Mouse (Mus musculus): ENCODE results near the gene Ttll13.

Gene Ttll13

DNA sequence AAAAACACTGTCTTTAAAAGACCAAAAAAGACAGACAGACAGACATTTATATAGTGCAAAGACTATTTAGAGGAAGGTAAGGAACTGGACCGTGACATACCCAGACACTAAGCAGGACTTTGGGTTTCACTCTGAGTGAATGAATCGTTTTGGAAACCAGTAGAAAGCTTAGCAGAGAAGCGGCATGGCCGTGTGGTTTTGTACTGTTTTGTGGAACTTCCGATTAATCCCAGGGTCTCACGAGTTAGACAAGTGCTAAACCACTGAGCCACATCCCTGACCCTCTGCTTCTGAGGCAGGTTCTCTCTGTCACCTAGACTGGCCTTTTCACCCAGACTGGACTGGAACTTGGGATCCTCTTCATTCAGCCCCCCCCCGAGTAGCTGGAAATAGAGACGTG, 31.7 kb upstream of the Ttll13 start:
- no peak for DNase-seq

DNA sequence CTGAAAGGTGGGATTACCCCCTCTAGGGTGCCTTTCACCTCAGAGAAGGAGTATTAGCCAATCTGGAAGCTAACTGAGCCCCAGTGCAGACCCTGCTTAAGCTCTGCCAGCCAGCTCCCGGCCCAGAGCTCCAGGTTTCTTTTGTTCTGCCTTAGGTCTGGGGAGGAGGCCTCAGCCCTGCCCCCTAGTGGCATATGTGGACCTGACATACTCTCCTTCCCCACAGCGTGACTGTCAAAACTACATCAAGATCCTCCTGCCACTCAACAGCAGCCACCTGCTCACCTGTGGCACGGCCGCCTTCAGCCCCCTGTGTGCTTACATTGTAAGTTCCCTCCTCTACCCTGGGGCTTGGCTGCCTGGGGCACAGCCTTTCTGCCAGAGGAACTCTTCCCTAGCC, 30.8 kb upstream of the Ttll13 start:
- peak; percentile 77 to 88 for DNase-seq

DNA sequence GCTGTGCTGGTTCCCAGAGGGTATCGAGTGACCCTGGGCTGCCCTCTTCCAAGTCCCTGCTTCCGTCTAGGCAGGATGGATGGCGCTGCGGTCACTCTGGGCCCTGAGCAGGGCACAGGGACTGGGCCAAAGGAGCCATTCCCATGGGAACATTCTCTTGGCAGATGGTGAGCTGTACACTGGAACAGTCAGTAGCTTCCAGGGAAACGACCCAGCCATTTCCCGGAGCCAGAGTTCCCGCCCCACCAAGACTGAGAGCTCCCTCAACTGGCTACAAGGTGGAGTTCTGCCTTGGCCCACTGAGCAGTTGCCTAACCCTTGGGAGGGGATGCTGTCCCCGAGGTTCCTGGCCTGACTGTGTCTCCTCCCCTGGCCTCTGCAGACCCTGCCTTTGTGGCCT, 29.6 kb upstream of the Ttll13 start:
- DNase-seq = peak in 1 of 2 experiments; percentile 48

DNA sequence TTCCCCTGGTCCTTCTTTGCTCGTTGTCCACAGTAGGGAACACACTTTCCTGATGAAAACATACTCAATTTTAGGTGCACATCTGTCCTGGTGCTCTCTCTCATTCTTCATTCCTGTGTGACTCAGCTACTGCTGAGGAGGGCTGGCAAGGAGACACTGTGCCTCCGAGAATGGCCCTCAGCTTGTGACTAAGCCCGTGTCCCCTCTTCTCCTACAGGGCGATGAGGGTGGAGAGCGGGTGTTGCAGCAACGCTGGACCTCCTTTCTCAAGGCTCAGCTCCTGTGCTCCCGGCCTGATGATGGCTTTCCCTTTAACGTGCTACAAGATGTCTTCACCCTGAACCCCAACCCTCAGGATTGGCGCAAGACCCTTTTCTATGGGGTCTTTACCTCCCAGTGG, 27.5 kb upstream of the Ttll13 start:
- DNase-seq = peak in 1 of 2 experiments; percentile 13

DNA sequence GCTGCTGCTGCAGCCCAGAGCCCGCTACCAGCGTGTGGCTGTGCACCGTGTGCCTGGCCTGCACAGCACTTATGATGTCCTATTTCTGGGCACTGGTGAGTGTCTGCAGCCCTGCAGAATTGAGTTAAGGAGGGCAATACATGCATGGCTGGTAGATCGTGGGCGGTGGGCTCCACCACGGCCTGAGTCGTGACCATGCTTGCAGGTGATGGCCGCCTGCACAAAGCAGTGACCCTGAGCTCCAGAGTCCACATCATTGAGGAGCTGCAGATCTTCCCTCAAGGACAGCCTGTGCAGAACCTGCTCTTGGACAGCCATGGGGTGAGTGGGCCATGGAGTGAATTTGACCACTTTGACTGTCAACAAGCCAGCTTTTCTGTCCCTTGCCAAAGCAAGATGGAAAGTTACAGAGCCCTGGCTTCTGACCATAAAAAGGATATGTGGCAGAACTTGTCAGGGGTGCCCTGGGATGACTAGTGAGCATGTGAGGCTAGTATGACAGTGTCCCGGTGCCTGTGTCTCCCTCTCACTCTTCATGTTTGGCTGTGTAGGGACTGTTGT, 25.9 kb upstream of the Ttll13 start:
- DNase-seq = no peak

DNA sequence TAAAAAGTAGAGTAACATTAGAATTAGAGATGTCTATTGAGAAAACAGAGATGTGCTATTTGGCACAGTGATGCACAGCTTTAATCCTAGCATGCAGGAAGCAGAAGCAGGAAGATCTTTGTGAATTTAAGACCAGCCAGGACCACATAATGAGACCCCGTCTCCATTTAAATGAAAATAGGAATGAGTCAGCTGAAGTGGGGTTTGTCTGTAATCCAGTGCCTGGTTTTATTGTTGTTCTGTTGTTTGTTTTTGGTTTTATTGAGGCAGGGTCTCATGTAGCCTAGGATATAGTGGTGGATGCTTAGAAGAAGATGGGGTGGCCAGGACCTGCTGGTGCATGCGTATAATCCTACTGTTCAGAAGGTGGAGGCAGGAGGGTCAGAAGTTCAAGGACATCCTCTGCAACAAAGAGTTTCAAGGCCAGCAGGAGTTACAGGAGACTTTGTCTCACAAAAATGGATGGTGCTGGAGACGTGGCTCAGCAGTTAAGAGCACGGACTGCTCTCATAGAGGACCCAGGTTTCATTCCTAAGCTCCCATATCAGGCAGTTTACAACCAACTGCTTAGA, 24.9 kb upstream of the Ttll13 start:
- no peak for DNase-seq

DNA sequence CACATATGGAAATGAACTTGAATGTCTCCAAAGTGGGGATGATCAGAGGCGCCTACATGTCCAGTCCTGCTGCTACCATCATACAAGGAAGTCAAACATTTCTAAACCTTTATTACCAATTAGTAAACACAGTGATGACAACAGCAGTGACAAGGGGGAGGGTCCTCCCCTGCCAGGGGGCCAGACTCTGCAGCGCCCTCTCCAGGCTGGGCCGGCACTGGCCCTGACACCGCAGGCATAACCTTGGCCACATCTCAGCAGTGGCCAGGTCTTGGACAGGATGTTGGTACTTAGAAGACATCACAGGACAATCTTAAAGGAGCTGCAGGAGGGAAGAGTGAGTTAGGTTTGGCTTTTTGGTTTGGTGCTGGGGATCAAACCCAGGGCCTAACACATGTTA, 19.1 kb upstream of the Ttll13 start:
- no peak for DNase-seq

DNA sequence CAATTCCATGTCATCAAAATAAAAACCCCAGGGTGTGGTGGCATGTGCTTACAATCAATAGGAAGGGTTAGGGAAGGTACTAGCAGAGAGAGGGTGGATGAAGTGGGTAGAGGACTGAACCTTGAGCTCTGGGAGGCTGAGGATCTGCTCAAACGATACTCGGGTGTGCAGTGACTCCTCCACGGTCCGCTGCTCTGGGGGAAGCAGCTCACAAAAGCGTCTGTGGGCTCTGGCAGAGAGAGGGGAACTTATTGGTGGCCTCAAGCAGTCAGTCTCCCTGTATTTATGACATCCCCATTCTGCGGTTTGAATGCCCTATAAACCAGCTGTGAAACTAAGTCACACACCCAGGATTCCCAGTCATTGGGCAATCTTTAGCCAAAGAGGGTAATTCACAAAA, 16.0 kb upstream of the Ttll13 start:
- DNase-seq = no peak

DNA sequence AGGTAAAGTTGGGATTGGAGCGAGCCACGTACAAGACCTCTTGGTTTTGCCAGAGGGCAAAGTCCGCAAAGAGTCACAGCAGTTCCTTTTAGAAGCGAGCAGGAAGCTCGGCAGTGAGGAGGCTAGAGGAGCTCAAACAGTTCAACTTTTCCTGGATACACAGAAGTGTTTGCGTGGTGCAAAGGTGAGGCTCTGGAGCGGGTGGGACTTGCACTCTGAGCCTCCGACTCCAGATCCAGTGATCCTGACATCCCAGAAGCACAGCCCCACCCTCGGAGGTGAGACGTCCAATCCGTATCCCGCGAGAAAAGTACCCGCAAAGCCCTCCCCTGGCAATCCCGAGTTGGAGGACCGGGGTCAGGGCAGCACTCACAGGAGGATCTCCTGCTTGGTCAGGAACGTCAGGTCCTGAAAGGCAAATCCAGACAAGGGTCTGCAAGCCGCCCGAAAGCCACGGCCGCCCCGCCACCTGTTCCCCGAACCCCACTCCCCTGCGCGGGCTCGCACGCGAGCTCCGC, 14.1 kb upstream of the Ttll13 start:
- DNase-seq = no peak

DNA sequence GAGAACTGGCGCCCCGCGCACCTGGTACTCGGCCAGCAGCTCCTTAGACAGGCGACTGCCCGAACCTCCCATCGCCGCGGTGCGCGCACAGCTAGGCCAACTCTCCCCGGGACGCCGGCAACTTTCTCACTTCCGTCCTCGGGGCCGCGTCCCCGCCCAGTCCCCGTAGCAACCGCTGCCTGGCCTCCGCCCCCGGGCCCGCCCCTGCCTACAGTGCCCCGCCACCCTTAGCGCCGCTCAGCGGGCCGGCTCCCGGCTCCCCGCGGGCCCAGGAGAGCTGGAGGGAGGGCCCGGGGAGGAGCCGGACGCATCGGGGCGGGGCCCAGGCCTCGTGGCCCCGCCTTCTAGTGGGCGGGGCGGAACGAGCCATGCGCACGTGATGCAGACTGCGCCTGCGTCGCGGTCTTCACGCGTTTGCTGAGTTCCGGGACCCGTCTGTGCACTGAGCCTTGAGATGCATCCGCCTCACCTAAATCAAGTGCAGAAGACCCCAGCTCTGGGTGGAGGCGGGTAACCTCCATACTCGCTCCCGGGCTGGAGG, 13.6 kb upstream of the Ttll13 start, which contains the start of the genes Cib1 and Gdpgp1:
Cib1 (minus strand) TSS at position 325 of the 541 bp plus-strand sequence.
Gdpgp1 (plus strand) TSS at position 377 of the 541 bp plus-strand sequence.
- peak; percentile 98 to 99 for DNase-seq

DNA sequence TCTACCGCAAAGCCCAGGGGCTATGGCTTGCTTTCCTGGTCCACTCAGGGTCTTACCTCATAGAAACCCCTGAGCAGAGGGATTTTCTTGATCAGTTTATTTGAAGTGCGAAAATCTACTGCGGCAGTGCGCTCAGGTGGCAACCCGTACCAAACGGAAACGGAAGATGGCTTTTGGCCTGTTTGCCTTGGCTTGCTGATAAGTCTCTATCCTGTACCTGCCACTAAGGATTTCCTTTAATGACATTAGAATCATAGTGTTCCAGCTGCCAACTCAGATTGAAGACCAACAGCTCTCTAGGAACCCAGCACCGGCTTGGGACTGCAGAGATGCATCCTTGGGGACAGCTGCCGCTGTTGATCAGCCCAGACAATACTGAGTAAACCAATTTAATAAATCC, 12.4 kb upstream of the Ttll13 start:
- no peak for DNase-seq

DNA sequence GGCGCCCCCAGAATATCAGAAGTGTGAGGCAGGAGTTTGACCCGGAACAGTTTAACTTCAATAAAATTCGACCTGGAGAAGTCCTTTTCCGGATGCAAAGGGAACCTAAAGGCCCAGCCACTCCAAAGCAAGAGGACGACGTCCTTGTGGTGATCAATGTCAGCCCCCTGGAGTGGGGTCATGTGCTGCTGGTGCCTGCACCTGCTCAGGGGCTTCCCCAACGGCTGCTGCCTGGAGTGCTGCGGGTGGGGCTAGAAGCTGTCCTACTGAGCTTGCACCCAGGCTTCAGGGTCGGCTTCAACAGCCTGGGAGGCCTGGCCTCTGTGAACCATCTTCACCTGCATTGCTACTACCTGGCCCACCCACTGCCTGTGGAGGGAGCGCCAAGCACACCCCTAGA, 7.6 kb upstream of the Ttll13 start:
- no peak for DNase-seq

DNA sequence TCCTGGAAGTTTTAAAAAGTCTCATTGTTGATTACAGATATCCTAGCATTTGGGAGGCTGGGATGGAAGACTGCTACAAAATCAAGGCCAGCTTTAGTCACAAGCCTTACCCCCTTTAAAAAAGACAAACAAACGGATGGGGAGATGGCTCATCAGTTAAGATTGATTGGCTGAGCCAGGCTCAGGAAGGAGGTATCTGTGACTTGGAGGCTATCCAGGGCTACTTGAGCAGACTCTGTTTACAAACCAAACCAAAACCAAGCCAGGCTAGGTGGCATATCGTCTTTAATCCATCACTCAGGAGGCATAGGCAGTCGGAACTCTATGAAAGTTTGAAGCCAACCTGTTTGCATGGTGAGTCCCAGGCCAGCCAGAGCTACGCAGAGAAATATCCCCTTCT, 4.5 kb upstream of the Ttll13 start:
- no peak for DNase-seq

DNA sequence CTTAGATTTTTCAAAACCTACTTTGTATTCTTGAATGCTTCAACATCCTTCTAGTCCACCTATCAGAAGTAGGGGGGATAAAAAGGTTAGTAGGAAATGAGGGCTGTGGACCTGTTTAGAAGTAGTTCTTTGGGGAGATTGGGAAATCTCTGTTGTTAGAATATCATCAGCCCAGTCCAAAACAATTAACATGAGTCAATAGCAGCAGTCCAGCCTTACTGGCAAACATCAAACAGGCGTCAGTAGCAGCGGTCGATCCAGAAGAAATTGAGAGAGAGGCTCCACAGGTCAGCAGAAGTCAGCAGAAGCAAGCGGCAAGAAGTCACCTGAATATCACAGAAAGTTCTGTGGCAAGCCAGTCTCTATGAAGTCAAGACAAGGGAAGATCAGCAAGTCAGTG, 1.3 kb upstream of the Ttll13 start:
- DNase-seq = no peak

DNA sequence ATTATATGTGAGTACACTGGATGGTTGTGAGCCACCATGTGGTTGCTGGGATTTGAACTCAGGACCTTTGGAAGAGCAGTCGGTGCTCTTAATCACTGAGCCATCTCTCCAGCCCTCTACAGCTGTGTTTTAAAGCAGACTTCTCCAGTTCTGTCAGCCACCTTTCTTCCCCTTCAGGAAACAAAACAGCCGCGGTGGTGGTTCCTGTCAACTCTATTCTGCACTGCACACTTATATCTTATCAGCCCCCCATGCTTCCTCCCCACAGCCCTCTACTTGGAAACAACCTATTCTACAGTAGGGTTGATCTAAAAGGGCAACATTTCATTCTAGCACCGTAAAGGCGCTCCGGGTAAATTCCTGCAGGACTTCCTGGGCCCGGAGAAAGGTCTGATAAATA, 683 bp downstream of the Ttll13 start:
- DNase-seq = no peak

DNA sequence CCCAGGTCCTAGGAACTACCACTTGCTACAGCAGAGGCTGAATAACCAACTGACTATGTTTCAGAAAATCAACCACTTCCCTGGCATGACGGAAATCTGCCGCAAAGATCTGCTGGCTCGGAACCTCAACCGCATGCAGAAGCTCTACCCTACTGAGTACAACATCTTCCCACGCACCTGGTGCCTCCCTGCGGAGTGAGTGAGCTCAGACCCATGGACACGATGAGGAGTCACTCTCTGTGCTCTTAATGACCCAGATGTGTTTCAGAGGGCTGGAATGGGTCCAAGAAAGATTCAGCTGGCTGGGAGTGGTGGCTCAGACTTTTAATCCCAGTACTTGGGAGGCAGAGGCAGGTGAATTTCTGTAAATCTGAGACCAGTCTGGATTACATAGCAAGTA, 6.3 kb downstream of the Ttll13 start:
- no peak for DNase-seq

DNA sequence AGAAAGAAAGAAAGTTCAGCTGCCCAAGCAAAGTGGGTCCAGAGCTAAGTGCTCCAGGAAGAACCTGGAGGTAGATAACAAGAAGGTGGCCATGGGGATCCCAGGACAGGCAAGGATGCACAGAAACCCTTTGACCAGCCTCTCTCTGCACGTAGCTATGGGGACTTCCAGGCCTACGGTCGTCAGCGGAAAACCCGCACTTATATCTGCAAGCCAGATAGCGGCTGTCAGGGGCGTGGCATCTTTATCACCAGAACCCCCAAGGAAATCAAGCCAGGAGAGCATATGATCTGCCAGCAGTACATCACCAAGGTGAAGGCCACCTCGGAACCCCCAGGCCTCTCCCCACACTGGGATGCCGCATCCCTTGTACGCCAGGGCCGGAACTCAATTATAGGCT, 6.7 kb downstream of the Ttll13 start:
- no peak for DNase-seq

DNA sequence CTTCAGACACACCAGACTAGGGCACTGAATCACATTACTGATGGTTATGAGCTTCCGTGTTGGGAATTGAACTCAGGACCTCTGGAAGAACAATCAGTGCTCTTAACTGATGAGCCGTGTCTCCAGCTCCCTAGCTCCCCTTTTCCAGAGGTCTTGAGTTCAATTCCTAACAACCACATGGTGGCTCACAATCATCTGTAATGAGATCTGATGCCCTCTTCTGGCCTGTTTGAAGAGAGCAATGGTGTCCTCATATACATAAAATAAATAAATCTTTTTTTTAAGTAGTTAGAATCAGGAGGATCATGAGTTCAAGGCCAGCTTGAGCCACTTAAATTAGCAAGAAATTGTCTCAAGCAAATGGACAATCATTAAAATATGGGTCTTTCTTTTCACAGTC, 9.8 kb downstream of the Ttll13 start:
- DNase-seq = no peak

DNA sequence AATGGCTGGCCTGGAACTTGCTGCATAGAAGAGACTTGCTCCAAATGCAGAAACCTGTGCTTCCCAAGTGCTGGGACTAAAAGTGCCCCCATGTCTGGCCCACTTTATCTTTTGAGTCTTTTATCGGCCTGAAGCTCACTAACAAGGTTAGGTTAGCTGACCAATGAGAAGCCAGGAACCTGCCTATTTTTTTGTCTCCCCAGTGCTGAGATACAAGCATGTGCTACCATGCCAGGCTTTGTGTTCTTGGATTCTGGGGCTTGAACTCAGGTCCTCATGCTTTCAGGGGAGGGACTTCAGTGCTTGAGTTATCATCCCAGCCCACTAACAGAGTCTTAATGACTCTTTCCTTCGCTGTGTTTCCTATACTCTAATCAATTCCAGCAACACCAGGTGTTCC, 11.5 kb downstream of the Ttll13 start:
- DNase-seq = no peak

DNA sequence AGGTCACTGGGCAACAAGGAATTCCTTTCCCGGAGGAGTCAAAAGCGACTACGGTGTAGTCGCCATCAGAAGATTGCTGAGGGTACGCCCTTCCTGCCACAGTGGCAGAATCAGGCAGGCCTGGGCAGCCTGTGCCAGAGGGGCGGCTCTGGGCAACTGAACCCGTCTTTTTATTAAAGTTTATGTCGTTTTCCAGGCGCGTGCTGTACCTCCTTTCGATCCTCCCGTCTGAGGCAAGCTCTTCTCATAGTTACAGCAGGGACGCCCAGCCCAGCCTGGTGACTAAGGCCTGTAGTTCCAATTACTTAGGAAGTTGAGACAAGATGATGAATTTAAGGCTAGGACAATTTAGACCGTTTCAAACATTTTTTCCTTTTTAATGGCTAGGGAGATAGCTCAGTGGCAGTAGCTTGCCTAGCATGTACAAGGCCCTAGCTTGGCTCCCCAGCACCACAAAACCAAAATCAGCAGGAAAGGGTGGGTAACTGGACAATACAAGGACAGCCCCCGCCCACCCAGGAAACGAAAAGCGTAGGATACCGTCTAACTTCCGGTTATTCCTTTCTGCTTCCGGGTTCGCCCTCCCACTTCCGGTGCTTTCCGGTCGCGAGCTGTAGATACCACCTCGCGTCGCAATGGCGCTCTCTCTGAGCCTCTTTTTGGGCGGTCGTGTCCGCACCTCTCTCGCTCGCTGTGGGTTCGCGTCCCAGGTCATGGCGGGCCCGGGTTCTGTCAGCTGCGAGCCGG, 14.6 kb downstream of the Ttll13 start, which contains the start of gene Ngrn:
Ngrn (plus strand) TSS at position 591 of the 747 bp plus-strand sequence.
- DNase-seq = peak; percentile 89 to 90

DNA sequence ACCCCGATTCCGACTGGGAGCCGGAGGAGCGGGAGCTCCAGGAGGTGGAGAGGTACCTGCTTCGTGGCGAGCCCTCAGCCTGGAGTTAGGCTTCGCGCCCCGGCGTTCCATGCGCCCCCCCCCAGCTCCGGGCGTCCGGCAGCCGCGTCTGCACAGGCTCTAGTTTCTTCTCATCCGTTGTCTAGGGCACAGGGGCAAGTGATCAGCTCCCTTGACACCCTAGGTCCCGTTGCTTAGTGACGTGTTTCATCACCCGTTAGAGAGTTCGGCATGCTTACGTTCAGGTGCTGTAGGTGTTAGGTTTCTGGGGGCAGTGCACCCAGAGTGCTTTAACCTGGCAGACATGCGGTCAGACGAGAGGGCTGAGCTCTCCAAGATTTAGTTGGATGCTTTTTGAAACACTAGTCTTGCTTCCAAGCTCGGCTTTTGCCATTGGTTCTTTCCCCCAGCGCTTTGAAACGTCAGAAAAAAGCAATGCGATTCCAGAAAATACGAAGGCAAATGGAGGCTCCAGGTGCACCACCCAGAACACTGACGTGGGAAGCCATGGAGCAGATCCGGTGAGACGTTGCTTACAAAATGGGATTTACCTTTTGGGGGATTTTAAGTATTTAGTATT, 15.3 kb downstream of the Ttll13 start:
- no peak for DNase-seq

DNA sequence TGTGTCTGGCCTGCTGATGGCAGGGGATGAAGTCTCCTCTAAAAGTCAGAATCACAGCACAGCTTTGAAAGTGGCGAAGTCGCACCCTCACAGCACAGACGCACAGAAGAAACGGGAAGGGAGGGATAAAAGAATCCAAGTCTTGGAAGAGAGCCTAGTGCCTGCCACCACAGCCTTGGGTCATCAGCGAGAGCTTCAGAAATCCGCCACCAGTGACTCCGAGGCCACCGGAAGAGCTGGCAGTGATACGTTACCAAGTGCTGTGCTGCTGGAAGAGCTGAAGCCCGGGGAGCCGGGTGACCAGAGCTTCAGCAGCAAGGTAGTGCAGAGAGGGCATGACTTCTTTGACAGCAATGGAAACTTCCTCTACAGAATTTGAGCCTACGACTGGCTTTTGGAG, 18.4 kb downstream of the Ttll13 start:
- DNase-seq = no peak

DNA sequence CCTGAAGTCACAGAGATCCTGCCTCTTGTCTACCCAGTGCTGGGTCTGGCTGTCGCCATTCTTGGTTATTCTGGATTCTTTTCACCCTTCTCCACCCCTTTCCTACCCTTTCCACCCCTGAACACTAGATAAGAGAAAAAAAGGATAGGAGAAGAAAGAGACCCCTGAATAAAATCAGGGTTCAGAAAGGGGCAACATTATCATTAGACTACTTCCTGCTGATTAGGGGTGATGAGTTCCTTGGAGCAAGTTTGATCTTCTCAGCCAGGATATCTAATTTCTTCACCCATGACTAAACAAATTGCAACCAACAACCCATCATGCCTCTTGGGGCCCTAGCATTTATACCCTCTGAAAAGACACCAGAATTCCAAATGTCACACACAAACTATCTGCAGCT, 21.6 kb downstream of the Ttll13 start:
- DNase-seq = no peak

All from lung, postnatal 4 days (tissue).